Mouse (Mus musculus) limb, embryonic 14.5 days (tissue): ENCODE data around the gene Cpt2. TPM values are rescaled to one million over a fixed set of nuclear protein-coding genes. Genes with fewer than 3 reads are reported as not detected.

ENCODE experiments used
- ATAC-seq: fragments of 200-750 bp; cut with Nextera tagmentation; 2 replicates; pipeline ENCODE4 v1.8.0; 2017; ENCODE audit warnings: low read depth, moderate number of reproducible peaks, moderate TSS enrichment; ENCODE audit not compliant: low FRiP score
- DNase-seq: peaks from one replicate; pipeline ENCODE4 v3.0.0-alpha.2; 2015; ENCODE audit warnings: low spot score
- H3K27ac ChIP-seq: fragments of 300-500 bp; sonication (generic); replicated peaks from 2 replicates; pipeline ENCODE4 v1.5.1; 2014; ENCODE audit warnings: low read depth, mild to moderate bottlenecking, low read length, moderate library complexity, mixed read lengths
- H3K27me3 ChIP-seq: fragments of 300-500 bp; sonication (generic); 2 replicates; pipeline ENCODE4 v1.6.1; 2014; ENCODE audit warnings: low read length, mixed read lengths; ENCODE audit not compliant: control insufficient read depth, insufficient read depth
- H3K36me3 ChIP-seq: fragments of 300-500 bp; sonication (generic); 2 replicates; pipeline ENCODE4 v1.6.1; 2014; ENCODE audit warnings: mild to moderate bottlenecking, low read length, moderate library complexity, mixed read lengths; ENCODE audit not compliant: control insufficient read depth, insufficient read depth
- H3K4me1 ChIP-seq: fragments of 300-500 bp; sonication (generic); 2 replicates; pipeline ENCODE4 v1.6.1; 2014; ENCODE audit warnings: antibody characterized with exemption, low read length, mixed read lengths; ENCODE audit not compliant: control insufficient read depth, insufficient read depth
- H3K4me2 ChIP-seq: fragments of 300-500 bp; sonication (generic); replicated peaks from 2 replicates; pipeline ENCODE4 v1.6.1; 2014; ENCODE audit warnings: low read depth, mild to moderate bottlenecking, low read length, moderate library complexity; ENCODE audit not compliant: severe bottlenecking
- H3K4me3 ChIP-seq: fragments of 300-500 bp; sonication (generic); replicated peaks from 2 replicates; pipeline ENCODE4 v1.5.1; 2014; ENCODE audit warnings: low read length
- H3K9ac ChIP-seq: fragments of 300-500 bp; sonication (generic); 2 replicates; pipeline ENCODE4 v1.6.1; 2014; ENCODE audit warnings: mild to moderate bottlenecking, low read depth, low read length, moderate library complexity; ENCODE audit not compliant: severe bottlenecking
- H3K9me3 ChIP-seq: fragments of 300-500 bp; sonication (generic); 2 replicates; pipeline ENCODE4 v1.6.1; 2016; ENCODE audit warnings: low read length; ENCODE audit not compliant: control insufficient read depth
- POLR2A ChIP-seq: fragments of 200-500 bp; IDR thresholded peaks from 2 replicates; pipeline ENCODE4 v1.8.0; 2012; ENCODE audit warnings: inconsistent platforms, mild to moderate bottlenecking, moderate library complexity, borderline replicate concordance; ENCODE audit not compliant: insufficient read depth, insufficient read length; ENCODE audit errors: extremely low read depth
- WGBS: fragments of 180-500 bp; shearing (Covaris S2); extraction: QIAGEN DNeasy Blood & Tissue Kit; methylation state at CpG from one replicate; pipeline ENCODE4 v1.1.7; 2014; 5-methylcytosine and 5-hydroxymethylcytosine counted together
- polyA plus RNA-seq, 2 experiments: library from polyadenylated mRNA; depleted of rRNA in 1 of 2; stranded (reverse) in 1 of 2; unstranded in 1 of 2; fragments of >200 nt; fragmentation: Nextera tagmentation in 1 of 2; extraction: Ambion mirVana in 1 of 2; gene quantifications; 2 replicates each; pipeline versions ENCODE4 v1.2.1 to v1.2.3; 2012 to 2014

The Cpt2 gene
- polyA plus RNA-seq, 2 experiments, result 25.4 to 27.5 TPM

DNA sequence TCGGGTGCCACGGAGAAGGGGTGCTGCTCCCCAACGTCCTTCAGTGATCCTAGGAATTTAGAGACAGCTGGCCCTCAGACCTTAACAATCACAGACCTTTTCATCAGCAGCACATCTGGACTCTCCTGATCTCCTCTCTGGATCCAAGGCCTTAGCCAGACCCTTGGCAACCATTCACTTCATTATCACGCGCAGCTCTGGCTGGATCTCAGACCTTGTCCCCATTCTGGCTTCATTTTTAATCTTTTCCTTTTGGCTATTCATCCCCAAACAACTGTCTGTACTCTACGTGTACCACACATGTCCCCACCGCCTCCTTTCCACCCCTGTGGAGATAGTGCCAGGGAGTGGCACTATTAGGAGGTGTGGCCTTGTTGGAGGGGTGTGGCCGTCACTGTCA lies 9.8 kb upstream of the Cpt2 start:
- H3K27me3 ChIP-seq, result no peaks in the 10 kb centered on the region
- 71% methylated on average over 8 of the region's 8 CpGs for WGBS
- no peak for DNase-seq
- H3K4me2 ChIP-seq, result no peak overlapping the region
- H3K4me1 ChIP-seq, result no peaks in the 10 kb centered on the region
- H3K36me3 ChIP-seq, result no peaks in the 10 kb centered on the region
- H3K27ac ChIP-seq, result no peak overlapping the region
- no peaks in the 10 kb centered on the region for H3K9me3 ChIP-seq
- no peak for TF ChIP-seq POLR2A
- no peak overlapping the region for H3K4me3 ChIP-seq
- H3K9ac ChIP-seq, result no peak overlapping the region
- no peak for ATAC-seq

DNA sequence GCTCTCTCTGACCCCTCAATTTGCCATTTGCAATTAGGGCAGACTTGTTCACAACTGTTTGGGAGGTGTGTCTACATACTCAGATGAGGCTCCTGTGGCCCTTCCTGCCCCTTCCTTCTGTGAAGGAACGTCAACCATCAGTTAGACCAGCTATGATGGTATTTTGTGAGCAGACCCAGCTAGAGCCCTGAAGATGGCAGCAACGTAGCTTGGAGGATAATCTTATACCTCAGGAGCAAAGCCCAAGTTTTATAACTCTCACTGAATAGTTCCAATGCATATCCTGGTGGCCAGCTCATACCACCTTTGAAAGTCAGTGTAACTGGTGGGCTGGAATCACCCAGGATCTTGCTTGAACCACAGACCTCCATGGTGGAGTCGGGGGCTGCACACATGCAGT lies 8.0 kb upstream of the Cpt2 start:
- Histone ChIP-seq H3K4me1 (no peaks in the 10 kb centered on the region), H3K27me3 (no peaks in the 10 kb centered on the region), H3K27ac (no peak overlapping the region), H3K4me2 (no peak overlapping the region), H3K9me3 (no peaks in the 10 kb centered on the region), H3K36me3 (no peaks in the 10 kb centered on the region), H3K9ac (no peak overlapping the region), H3K4me3 (no peak overlapping the region)
- no peak for TF ChIP-seq POLR2A
- no peak for ATAC-seq
- WGBS, result 68% methylated on average over 3 of the region's 3 CpGs
- DNase-seq, result no peak

DNA sequence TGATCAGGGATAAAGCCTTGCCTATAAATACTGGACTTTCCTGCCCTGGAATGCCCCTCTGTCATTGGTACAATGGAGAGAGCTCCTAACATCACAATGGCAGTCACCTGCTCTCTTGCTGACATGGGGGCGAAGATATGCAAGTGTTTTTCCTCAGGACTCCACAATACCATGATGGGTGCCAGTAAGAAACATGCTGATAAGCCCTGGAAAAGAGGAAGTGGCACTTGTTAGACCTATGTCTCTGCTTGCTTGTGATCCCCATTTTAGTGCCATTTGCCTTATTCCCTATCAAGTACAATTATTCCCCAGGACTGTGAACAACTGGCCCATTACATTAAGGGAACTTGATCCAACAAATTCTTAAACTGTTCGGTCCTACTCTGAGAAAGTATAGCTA lies 5.3 kb upstream of the Cpt2 start:
- Histone ChIP-seq H3K27ac (no peak overlapping the region), H3K4me2 (no peak overlapping the region), H3K4me1 (no peaks in the 10 kb centered on the region), H3K9ac (no peak overlapping the region), H3K36me3 (no peaks in the 10 kb centered on the region), H3K27me3 (no peaks in the 10 kb centered on the region), H3K4me3 (no peak overlapping the region), H3K9me3 (no peaks in the 10 kb centered on the region)
- 84% methylated on average over 2 of the region's 2 CpGs for WGBS
- TF ChIP-seq POLR2A, result no peak
- DNase-seq (no peak), ATAC-seq (no peak)

DNA sequence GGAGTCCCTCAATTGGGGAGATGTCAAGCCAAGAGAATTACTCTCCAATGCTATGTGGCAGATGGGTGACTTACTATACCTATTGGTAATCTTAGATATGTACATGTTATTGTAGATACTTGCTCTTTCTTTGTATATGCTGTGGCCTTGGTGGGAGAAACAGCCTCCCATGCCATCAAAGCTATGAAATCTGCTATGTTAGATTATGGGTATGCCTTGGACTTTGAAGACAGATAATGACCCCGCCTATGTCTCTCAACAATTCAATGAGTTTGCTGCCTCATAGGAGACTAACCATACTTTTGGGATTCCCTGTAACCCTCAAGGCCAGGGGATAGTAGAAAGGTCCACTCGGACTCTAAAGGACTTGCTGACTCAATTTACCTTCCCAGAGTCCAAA lies 4.9 kb upstream of the Cpt2 start:
- Histone ChIP-seq H3K36me3 (no peaks in the 10 kb centered on the region), H3K4me3 (no peak overlapping the region), H3K27ac (no peak overlapping the region), H3K9ac (no peak overlapping the region), H3K27me3 (no peaks in the 10 kb centered on the region), H3K9me3 (no peaks in the 10 kb centered on the region), H3K4me1 (no peaks in the 10 kb centered on the region), H3K4me2 (no peak overlapping the region)
- DNase-seq (no peak), ATAC-seq (no peak)
- TF ChIP-seq POLR2A, result no peak
- 75% methylated on average over 2 of the region's 2 CpGs for WGBS

DNA sequence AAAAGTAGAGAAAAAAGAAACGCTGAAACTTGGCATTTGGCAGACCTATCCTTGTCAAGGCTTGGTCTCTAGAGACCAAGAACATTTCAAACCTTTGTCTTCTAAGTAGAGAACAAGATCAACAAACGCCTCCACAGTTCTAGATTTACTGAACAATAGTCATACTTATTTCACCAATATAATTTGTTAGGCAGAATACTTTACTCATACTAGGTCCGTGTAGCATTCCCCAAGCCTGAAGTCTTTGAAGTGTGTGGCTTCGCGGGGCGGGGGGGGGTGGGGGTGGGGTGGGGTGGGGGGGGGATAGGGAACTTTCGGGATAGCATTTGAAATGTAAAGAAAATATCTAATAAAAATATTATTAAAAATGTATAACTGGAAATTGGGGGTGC lies 389 bp upstream of the Cpt2 start:
- Histone ChIP-seq H3K9ac (0 out of 2 replicates have a peak overlapping the region, but pooled peaks have one; percentile 82), H3K27me3 (no peaks in the 10 kb centered on the region), H3K4me2 (peak overlapping the region; percentile 68), H3K4me1 (peaks cover 8% of the 10 kb centered on the region; the same call in 1 of the 2 replicates), H3K36me3 (no peaks in the 10 kb centered on the region), H3K4me3 (peak overlapping the region; percentile 77), H3K9me3 (no peaks in the 10 kb centered on the region), H3K27ac (peak overlapping the region; percentile 10)
- DNase-seq, result no peak
- ATAC-seq, result peak; percentile 21; the same call in 1 of the 2 replicates
- 38% methylated on average over 7 of the region's 7 CpGs for WGBS
- no peak for TF ChIP-seq POLR2A

DNA sequence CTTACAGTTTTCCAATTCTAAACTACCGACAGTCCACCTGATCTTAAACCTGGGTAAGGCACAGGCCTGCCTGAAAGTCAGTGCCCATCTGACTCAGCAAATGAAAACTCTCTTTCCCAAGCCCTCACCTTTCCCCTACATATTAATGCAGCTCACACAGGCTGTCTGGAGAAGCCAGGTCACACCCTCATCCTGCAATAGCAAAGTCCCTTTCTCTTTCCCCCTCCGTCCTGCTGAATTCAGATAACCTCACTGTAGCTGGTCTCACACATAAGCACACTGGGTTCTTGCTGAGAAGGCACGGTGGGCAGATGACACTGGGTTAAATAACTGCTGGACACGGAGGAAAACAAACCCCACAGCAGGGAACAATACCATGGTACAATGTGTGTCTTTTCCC lies 1.5 kb downstream of the Cpt2 start:
- Histone ChIP-seq H3K36me3 (no peaks in the 10 kb centered on the region), H3K9ac (0 out of 2 replicates have a peak overlapping the region, but pooled peaks have one; percentile 14), H3K27ac (no peak overlapping the region), H3K4me1 (peaks cover 8% of the 10 kb centered on the region; the same call in 1 of the 2 replicates), H3K9me3 (no peaks in the 10 kb centered on the region), H3K4me2 (no peak overlapping the region; the same call in 1 of the 2 replicates), H3K4me3 (no peak overlapping the region), H3K27me3 (no peaks in the 10 kb centered on the region)
- DNase-seq (no peak), ATAC-seq (no peak)
- TF ChIP-seq POLR2A, result no peak
- 77% methylated on average over 4 of the region's 4 CpGs for WGBS
